Mouse (Mus musculus): Measurements from ENCODE around the gene Atp5h.

DNA sequence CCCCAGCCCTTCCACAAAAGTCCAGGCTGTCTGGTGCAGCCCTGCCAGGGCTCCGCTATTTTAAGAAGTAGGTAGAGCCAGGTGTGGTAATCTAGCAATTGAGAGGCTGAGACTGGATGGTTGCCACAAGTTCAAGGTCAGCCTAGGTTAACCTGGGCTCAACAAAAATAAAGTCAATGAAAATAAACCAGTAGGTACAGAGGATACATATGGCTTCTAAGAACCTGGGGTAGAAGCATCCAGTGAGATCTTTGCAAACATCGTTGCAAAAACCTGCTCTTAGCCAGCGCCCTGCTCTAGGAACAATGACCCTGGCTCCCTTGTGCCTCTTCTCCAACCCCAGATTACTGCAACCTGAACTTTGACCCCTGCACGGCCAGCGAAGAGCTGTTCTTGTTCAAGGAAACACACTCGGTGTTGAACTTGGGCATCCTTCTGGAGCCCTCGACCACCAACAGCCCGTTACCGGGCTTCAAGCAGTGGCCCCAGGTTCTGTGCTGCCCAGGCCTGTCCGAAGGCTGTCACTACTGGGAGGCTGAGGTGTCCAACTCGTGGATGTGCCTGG is 27.6 kb upstream of the Atp5h start:
- no peak for TF ChIP-seq ZC3H11A (IDR thresholded peaks at IDR 0.05; ENCODE audit: borderline replicate concordance, low read depth, low read length)
- TF ChIP-seq CHD2 (IDR thresholded peaks at IDR 0.05; ENCODE audit: low read depth, low read length) = no peak

All from ES-E14 (cell line).